Mouse (Mus musculus): ENCODE measurements around the gene Isy1. TPM values are rescaled to one million over a fixed set of nuclear protein-coding genes. Genes with fewer than 3 reads are reported as not detected.

The Isy1 gene
- polyA plus RNA-seq, 1 experiment from 2014 or later = 54.2 TPM

Other genes starting within 250 kb of the Isy1 start
- 3.0 and 3.4 TPM in 2 replicates for gene Prokr1, start 248.1 kb downstream of the Isy1 start, polyA plus RNA-seq (2016; fragmentation: Nextera tagmentation; extraction: Ambion mirVana)
- 10.1 and 10.2 TPM in 2 replicates for gene Aplf, start 166.6 kb downstream of the Isy1 start, polyA plus RNA-seq (2016; fragmentation: Nextera tagmentation; extraction: Ambion mirVana)
- gene Efcc1, start 107.9 kb downstream of the Isy1 start, polyA plus RNA-seq (2016; fragmentation: Nextera tagmentation; extraction: Ambion mirVana) = 4.4 and 4.7 TPM in 2 replicates
- gene Gp9, start 60.7 kb downstream of the Isy1 start, polyA plus RNA-seq (2016; fragmentation: Nextera tagmentation; extraction: Ambion mirVana) = 1.4 and 1.7 TPM in 2 replicates
- 10.6 and 11.0 TPM in 2 replicates for gene Rab43, start 26.6 kb downstream of the Isy1 start, polyA plus RNA-seq (2016; fragmentation: Nextera tagmentation; extraction: Ambion mirVana)
- gene Gm45140, start 3.0 kb downstream of the Isy1 start, polyA plus RNA-seq (2016; fragmentation: Nextera tagmentation; extraction: Ambion mirVana) = 2.3 and 2.8 TPM in 2 replicates
- gene Cnbp, start 12.3 kb upstream of the Isy1 start, polyA plus RNA-seq (2016; fragmentation: Nextera tagmentation; extraction: Ambion mirVana) = 905 and 949 TPM in 2 replicates
- 155 TPM in 2 replicates for gene Copg1, start 49.0 kb upstream of the Isy1 start, polyA plus RNA-seq (2016; fragmentation: Nextera tagmentation; extraction: Ambion mirVana)
- 37.2 and 42.1 TPM in 2 replicates for gene Hmces, start 75.1 kb upstream of the Isy1 start, polyA plus RNA-seq (2016; fragmentation: Nextera tagmentation; extraction: Ambion mirVana)
- 81.7 and 87.7 TPM in 2 replicates for gene H1fx, start 142.8 kb upstream of the Isy1 start, polyA plus RNA-seq (2016; fragmentation: Nextera tagmentation; extraction: Ambion mirVana)
- gene Rab7, start 206.5 kb upstream of the Isy1 start, polyA plus RNA-seq (2016; fragmentation: Nextera tagmentation; extraction: Ambion mirVana) = 209 and 214 TPM in 2 replicates
- gene Rpn1, start 245.7 kb upstream of the Isy1 start, polyA plus RNA-seq (2016; fragmentation: Nextera tagmentation; extraction: Ambion mirVana) = 242 and 256 TPM in 2 replicates